Mouse (Mus musculus) thymus, postnatal 25 days (tissue): ENCODE results near the gene Gpr180.
"Not testable (repeated sequence)": the region's sequence is repeated elsewhere in the genome, so short reads cannot be mapped to it uniquely, and the experiment has no call there.

Source experiments
- DNase-seq: peaks from one replicate; pipeline ENCODE4 v3.0.0; 2022

Gpr180 gene

GRCm38 (mm10) chr14:118136744-118137452 is at the start of gene Gpr180:
Gene Gpr180, plus strand, starts transcription at chr14:118137158.
- DNase-seq, result peak; percentile 94

- no peak for DNase-seq
Observed at GRCm38 (mm10) chr14:118088437-118089207, 48.3 kb upstream of the Gpr180 start.

GRCm38 (mm10) chr14:118089215-118089805 is 47.6 kb upstream of the Gpr180 start:
- peak; percentile 91 for DNase-seq

- no peak for DNase-seq
Observed at GRCm38 (mm10) chr14:118089806-118090392, 47.1 kb upstream of the Gpr180 start.

GRCm38 (mm10) chr14:118098265-118098664 is 38.7 kb upstream of the Gpr180 start:
- DNase-seq, result no peak

GRCm38 (mm10) chr14:118101227-118101990 is 35.5 kb upstream of the Gpr180 start:
- DNase-seq, result no peak

- DNase-seq, result not testable (repeated sequence)
Observed at GRCm38 (mm10) chr14:118107479-118107878, 29.5 kb upstream of the Gpr180 start.

GRCm38 (mm10) chr14:118113116-118113515 is 23.8 kb upstream of the Gpr180 start:
- no peak for DNase-seq

- DNase-seq, result no peak
Observed at GRCm38 (mm10) chr14:118124129-118124528, 12.8 kb upstream of the Gpr180 start.

GRCm38 (mm10) chr14:118124771-118125170 is 12.2 kb upstream of the Gpr180 start:
- no peak for DNase-seq

GRCm38 (mm10) chr14:118126301-118126700 is 10.7 kb upstream of the Gpr180 start:
- no peak for DNase-seq

GRCm38 (mm10) chr14:118131472-118131871 is 5.5 kb upstream of the Gpr180 start:
- no peak for DNase-seq

GRCm38 (mm10) chr14:118131931-118132641 is 4.9 kb upstream of the Gpr180 start:
- no peak for DNase-seq

- peak; percentile 97 for DNase-seq
Observed at GRCm38 (mm10) chr14:118132642-118132977, 4.3 kb upstream of the Gpr180 start, which contains the start of gene Tgds. Gene Tgds, minus strand, starts transcription at chr14:118132755.

- DNase-seq, result no peak
Observed at GRCm38 (mm10) chr14:118137487-118137886, 529 bp downstream of the Gpr180 start.

- no peak for DNase-seq
Observed at GRCm38 (mm10) chr14:118142283-118142682, 5.3 kb downstream of the Gpr180 start.

GRCm38 (mm10) chr14:118148046-118148445 is 11.1 kb downstream of the Gpr180 start:
- no peak for DNase-seq

- no peak for DNase-seq
Observed at GRCm38 (mm10) chr14:118148554-118148953, 11.6 kb downstream of the Gpr180 start.

GRCm38 (mm10) chr14:118150656-118151551 is 13.9 kb downstream of the Gpr180 start:
- DNase-seq, result no peak

- DNase-seq, result no peak
Observed at GRCm38 (mm10) chr14:118151651-118152293, 14.8 kb downstream of the Gpr180 start.
